Mouse (Mus musculus) liver, adult 2 months (tissue): ENCODE measurements around the gene Sod2. TPM values are rescaled to one million over a fixed set of nuclear protein-coding genes. Genes with fewer than 3 reads are reported as not detected.
"Not testable (repeated sequence)": the region's sequence is repeated elsewhere in the genome, so short reads cannot be mapped to it uniquely, and the experiment has no call there.

ENCODE experiments used
- DNase-seq: peaks from one replicate; pipeline ENCODE4 v3.0.0-alpha.2; 2011; ENCODE audit warnings: low read depth, low spot score; ENCODE audit errors: extremely low read depth
- H3K27ac ChIP-seq: fragments of 200-500 bp; replicated peaks from 2 replicates; pipeline ENCODE4 v1.5.1; 2012; ENCODE audit warnings: low read depth, mild to moderate bottlenecking, control low read depth, inconsistent platforms, low read length; ENCODE audit not compliant: insufficient read depth
- H3K27me3 ChIP-seq: fragments of 200-500 bp; 2 replicates; pipeline ENCODE4 v1.6.1; 2012; ENCODE audit warnings: mild to moderate bottlenecking, moderate library complexity, low read length, inconsistent platforms; ENCODE audit not compliant: control insufficient read depth, insufficient read depth
- H3K36me3 ChIP-seq: fragments of 200-500 bp; 2 replicates; pipeline ENCODE4 v1.6.1; 2012; ENCODE audit warnings: low read length, inconsistent platforms; ENCODE audit not compliant: control insufficient read depth, insufficient read depth
- H3K4me1 ChIP-seq: fragments of 200-500 bp; 2 replicates; pipeline ENCODE4 v1.6.1; 2011; ENCODE audit warnings: low read length; ENCODE audit not compliant: control insufficient read depth, insufficient read depth
- H3K4me3 ChIP-seq: fragments of 200-500 bp; 2 replicates; pipeline ENCODE4 v1.5.1; 2011; ENCODE audit warnings: low read depth, mild to moderate bottlenecking, control low read depth, low read length, moderate library complexity; ENCODE audit not compliant: insufficient read depth
- H3K79me2 ChIP-seq: fragments of 200-500 bp; 2 replicates; pipeline ENCODE4 v1.6.1; 2012; ENCODE audit warnings: inconsistent platforms, mild to moderate bottlenecking, low read length, moderate library complexity; ENCODE audit not compliant: control insufficient read depth, insufficient read depth
- H3K9ac ChIP-seq: fragments of 200-500 bp; 2 replicates; pipeline ENCODE4 v1.6.1; 2012; ENCODE audit warnings: low read depth, mild to moderate bottlenecking, control low read depth, inconsistent platforms, low read length
- CTCF ChIP-seq: fragments of 200-500 bp; IDR thresholded peaks from 2 replicates; pipeline ENCODE4 v1.5.1; 2011; ENCODE audit warnings: low read depth, low read length, control low read depth
- POLR2A ChIP-seq: fragments of 200-500 bp; IDR thresholded peaks from 2 replicates; pipeline ENCODE4 v1.6.1; 2011; ENCODE audit warnings: low read length, control low read depth; ENCODE audit not compliant: insufficient read depth; ENCODE audit errors: extremely low read depth
- WGBS: fragments of 180-500 bp; shearing (Covaris S2); methylation state at CpG from one replicate; pipeline ENCODE4 v1.1.7; 2018; 5-methylcytosine and 5-hydroxymethylcytosine counted together
- polyA plus RNA-seq: library from polyadenylated mRNA; depleted of rRNA; stranded (reverse); fragments of >200 nt; gene quantifications from 2 replicates; pipeline ENCODE4 v1.2.3, GENCODE M21; 2012
- total RNA-seq: library from RNA; depleted of rRNA; stranded (reverse); fragments of >200 nt; gene quantifications from 2 replicates; pipeline ENCODE4 v1.2.3, GENCODE M21; 2014

Gene Sod2
- total and polyA plus RNA-seq, 2 experiments, result 169 to 597 TPM

GRCm38 (mm10) chr17:12999069-12999468 is 7.6 kb upstream of the Sod2 start:
- H3K4me3 ChIP-seq, result no peak overlapping the region
- TF ChIP-seq CTCF (no peak), POLR2A (no peak)
- peaks cover 2% of the 10 kb centered on the region; the same call in 1 of the 2 replicates for H3K4me1 ChIP-seq
- H3K9ac ChIP-seq, result no peak overlapping the region
- 88% methylated on average over 6 of the region's 6 CpGs for WGBS
- no peaks in the 10 kb centered on the region for H3K27me3 ChIP-seq
- no peaks in the 10 kb centered on the region; the same call in 1 of the 2 replicates for H3K79me2 ChIP-seq
- H3K36me3 ChIP-seq, result no peaks in the 10 kb centered on the region
- no peak for DNase-seq
- H3K27ac ChIP-seq, result no peak overlapping the region

- H3K79me2 ChIP-seq, H3K4me3 ChIP-seq, H3K4me1 ChIP-seq, H3K9ac ChIP-seq, H3K27ac ChIP-seq, H3K27me3 ChIP-seq, H3K36me3 ChIP-seq, DNase-seq: not testable (repeated sequence)
- 96% methylated on average over 5 of the region's 5 CpGs for WGBS
Observed at GRCm38 (mm10) chr17:13002243-13002642, 4.4 kb upstream of the Sod2 start.

- not testable (repeated sequence) for H3K27me3 ChIP-seq, H3K4me1 ChIP-seq, H3K4me3 ChIP-seq, H3K9ac ChIP-seq, H3K36me3 ChIP-seq, H3K27ac ChIP-seq, DNase-seq, H3K79me2 ChIP-seq
- WGBS, result 91% methylated on average over 2 of the region's 2 CpGs
Observed at GRCm38 (mm10) chr17:13004436-13004835, 2.2 kb upstream of the Sod2 start.

DNA sequence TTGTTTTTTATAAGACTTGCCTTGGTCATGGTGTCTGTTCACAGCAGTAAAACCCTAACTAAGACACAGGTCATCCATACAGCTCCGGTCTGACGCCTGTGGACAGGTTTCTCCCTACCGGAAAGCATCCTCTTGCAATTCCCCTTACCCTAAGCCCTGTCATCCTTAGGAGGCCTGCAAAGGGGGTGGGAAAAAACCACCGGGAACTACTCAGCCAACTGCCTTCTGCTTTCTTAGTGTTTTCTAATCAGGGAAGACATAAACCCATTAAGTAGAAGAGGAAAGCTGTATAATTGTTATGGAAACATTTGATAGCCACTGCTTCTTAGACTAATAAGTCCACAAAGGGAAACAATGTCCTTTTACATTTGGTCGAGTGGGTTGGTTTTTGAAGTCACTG is 338 bp downstream of the Sod2 start:
- H3K27ac ChIP-seq, result peak overlapping the region; percentile 56; the same call in 1 of the 2 replicates
- TF ChIP-seq POLR2A (no peak), CTCF (no peak)
- H3K9ac ChIP-seq, result no peak overlapping the region; the same call in 1 of the 2 replicates
- H3K36me3 ChIP-seq, result peaks cover 15% of the 10 kb centered on the region
- no peaks in the 10 kb centered on the region for H3K4me1 ChIP-seq
- no peaks in the 10 kb centered on the region for H3K27me3 ChIP-seq
- WGBS, result 72% methylated on average over 5 of the region's 5 CpGs
- no peak for DNase-seq
- no peaks in the 10 kb centered on the region; the same call in 1 of the 2 replicates for H3K79me2 ChIP-seq
- no peak overlapping the region for H3K4me3 ChIP-seq

DNA sequence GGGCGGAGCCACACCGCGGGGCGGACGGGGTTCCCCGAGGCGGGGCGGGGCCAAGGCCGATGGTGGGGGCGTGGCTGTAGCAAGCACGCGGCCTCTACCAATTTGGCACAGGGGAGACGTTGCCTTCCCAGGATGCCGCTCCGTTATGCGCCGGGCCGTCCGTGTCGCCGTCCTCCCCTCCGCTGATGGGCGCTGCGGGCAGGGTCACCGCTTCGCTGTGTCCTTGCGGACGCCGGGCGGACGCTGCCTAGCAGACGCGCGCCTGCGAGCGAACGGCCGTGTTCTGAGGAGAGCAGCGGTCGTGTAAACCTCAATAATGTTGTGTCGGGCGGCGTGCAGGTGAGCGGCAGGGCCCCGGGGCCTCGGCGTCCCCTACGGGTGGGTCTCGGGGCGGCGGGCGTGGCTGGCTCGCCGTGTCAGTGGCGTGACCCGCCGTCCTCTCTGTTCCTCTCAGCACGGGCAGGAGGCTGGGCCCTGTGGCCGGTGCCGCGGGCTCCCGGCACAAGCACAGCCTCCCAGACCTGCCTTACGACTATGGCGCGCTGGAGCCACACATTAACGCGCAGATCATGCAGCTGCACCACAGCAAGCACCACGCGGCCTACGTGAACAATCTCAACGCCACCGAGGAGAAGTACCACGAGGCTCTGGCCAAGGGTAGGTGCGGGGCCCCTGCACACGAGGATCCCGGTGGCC is 1.2 kb downstream of the Sod2 start:
- Histone ChIP-seq H3K4me3 (peak overlapping the region; percentile 84), H3K79me2 (no peaks in the 10 kb centered on the region; the same call in 1 of the 2 replicates), H3K9ac (peak overlapping the region; percentile 88), H3K36me3 (peaks cover 22% of the 10 kb centered on the region), H3K27me3 (no peaks in the 10 kb centered on the region), H3K4me1 (no peaks in the 10 kb centered on the region), H3K27ac (peak overlapping the region; percentile 78)
- TF ChIP-seq CTCF, result no peak
- peak; percentile 94 for TF ChIP-seq POLR2A
- under 1% methylated on average over 76 of the region's 76 CpGs for WGBS
- DNase-seq, result peak; percentile 92

DNA sequence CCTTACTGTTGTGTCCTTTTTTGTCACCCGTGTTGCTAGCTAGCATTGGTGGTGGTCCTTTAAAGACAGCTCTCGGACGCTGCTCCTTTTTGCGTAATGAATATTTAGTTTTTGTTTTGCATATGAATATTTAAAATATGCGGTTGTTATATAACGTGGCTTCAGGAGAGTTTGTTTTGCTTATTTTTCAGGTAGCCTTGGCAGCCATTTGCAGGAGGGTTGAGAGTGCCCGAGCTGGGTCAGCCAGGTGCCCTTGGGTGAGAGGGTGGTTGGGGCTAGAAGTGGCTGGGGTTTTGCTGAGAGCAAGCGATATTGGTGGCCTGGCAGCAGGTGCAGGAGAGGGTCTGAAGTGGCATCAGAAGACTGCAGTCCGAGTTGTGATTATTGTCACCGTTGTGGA is 1.9 kb downstream of the Sod2 start:
- WGBS, result under 1% methylated on average over 10 of the region's 10 CpGs
- peak; percentile 76 for DNase-seq

More for the DNA sequence above, 1.9 kb downstream of the Sod2 start:
- H3K79me2 ChIP-seq, result no peaks in the 10 kb centered on the region; the same call in 1 of the 2 replicates
- H3K27ac ChIP-seq, result peak overlapping the region; percentile 78
- peak overlapping the region; percentile 84 for H3K4me3 ChIP-seq
- no peaks in the 10 kb centered on the region for H3K27me3 ChIP-seq
- H3K4me1 ChIP-seq, result no peaks in the 10 kb centered on the region
- TF ChIP-seq POLR2A (no peak), CTCF (no peak)
- H3K36me3 ChIP-seq, result peaks cover 28% of the 10 kb centered on the region
- peak overlapping the region; percentile 88 for H3K9ac ChIP-seq
